Mouse (Mus musculus) layer of hippocampus, adult 8-10 months (tissue): ENCODE results near the gene Ppid. TPM values are rescaled to one million over a fixed set of nuclear protein-coding genes. Genes with fewer than 3 reads are reported as not detected.

Experiments used
- total RNA-seq, 4 experiments: library from RNA; stranded (reverse); gene quantifications; 2 replicates each; pipeline ENCODE4 v1.2.4; 2022

Gene Ppid
- total RNA-seq, 4 experiments from 2014 or later = 72.5 to 88.1 (median 80.6) TPM

Other genes with a start within 250 kb of the Ppid start
- 10 to 100 TPM; 20.8 to 31.5 (median 27.1) TPM for gene Fnip2, start 23.5 kb upstream of the Ppid start, total RNA-seq
- gene 4930579G24Rik, start 37.7 kb downstream of the Ppid start, total RNA-seq = 1 to 10 TPM; 1.1 to 1.5 (median 1.3) TPM
- 10 to 100 TPM; 27.4 to 33.7 (median 29.9) TPM for gene Etfdh, start 38.2 kb downstream of the Ppid start, total RNA-seq
- gene Rxfp1, start 146.5 kb downstream of the Ppid start, total RNA-seq = 10 to 100 TPM; 12.9 to 18.6 (median 14.9) TPM